Comparison of ENCODE assay signal across 10 mouse cellular contexts in the genomic region with DNA sequence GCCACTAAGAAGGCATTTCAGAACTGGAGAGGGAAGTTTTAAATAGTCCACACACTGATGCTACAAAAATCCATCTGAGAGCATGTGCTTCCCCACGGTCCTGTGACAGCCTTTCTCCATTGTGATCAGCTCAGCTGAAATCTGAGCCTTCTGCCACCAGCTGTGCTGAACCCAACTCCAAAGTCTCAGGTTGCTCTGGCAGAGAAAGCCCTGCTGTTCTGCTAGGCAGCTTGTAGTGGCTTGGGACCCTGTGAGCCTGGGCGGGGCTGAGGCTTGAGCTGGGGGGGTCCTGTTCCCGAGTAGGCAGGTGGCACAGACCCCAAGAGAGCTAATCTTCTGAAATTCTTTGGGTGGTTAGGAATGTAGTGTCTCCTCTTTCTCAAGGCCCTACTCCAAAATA.
DNase-seq lines count a peak whose midpoint lies in the region; ATAC-seq lines count a peak whose summit lies in the region.
"Had no signal": no experiment of that assay in that cellular context is flagged by ENCODE, and none has a peak within 500 bp of the region (broad histone marks: within the 10 kb centered on the region; RNA-seq: fewer than 3 reads in every experiment).

No protein-coding gene starts in this region.

- 5% methylated on average over 3 of the region's 3 CpGs for WGBS in heart, embryonic 14.5 days
- 3% methylated on average over 3 of the region's 3 CpGs for WGBS in midbrain, embryonic 13.5 days
- 3% methylated on average over 3 of the region's 3 CpGs for WGBS in midbrain, embryonic 14.5 days
- WGBS in heart, embryonic 15.5 days, result 13% methylated on average over 3 of the region's 3 CpGs

- H3K4me2 ChIP-seq in heart, embryonic 14.5 days (ENCODE audit: low read length), result no peak overlapping the region
- H3K4me2 ChIP-seq in midbrain, embryonic 13.5 days (replicated peaks), result no peak overlapping the region
- no peak overlapping the region for H3K4me2 ChIP-seq in midbrain, embryonic 14.5 days (ENCODE audit: low read length)
- no peak overlapping the region for H3K4me2 ChIP-seq in heart, embryonic 15.5 days
- H3K4me2 ChIP-seq: liver, embryonic 15.5 days had no signal

- H3K27me3 ChIP-seq in heart, embryonic 14.5 days (ENCODE audit: control insufficient read depth, insufficient read depth, low read length), result no peaks in the 10 kb centered on the region
- H3K27me3 ChIP-seq in midbrain, embryonic 13.5 days, result no peaks in the 10 kb centered on the region
- H3K27me3 ChIP-seq in midbrain, embryonic 14.5 days (ENCODE audit: control insufficient read depth, insufficient read depth, low read length), result no peaks in the 10 kb centered on the region
- H3K27me3 ChIP-seq in heart, embryonic 15.5 days, result no peaks in the 10 kb centered on the region
- H3K27me3 ChIP-seq: liver, embryonic 15.5 days had no signal

- H3K4me1 ChIP-seq in heart, embryonic 14.5 days (ENCODE audit: control insufficient read depth in 2 of 2, insufficient read depth in 2 of 2, low read length in 2 of 2), result peaks cover 16 to 31% of the 10 kb centered on the region in 2 experiments; a peak in 3 of 4 replicates
- peaks cover 15% of the 10 kb centered on the region for H3K4me1 ChIP-seq in midbrain, embryonic 13.5 days (replicated peaks)
- peaks cover 7% of the 10 kb centered on the region; the same call in 1 of the 2 replicates for H3K4me1 ChIP-seq in midbrain, embryonic 14.5 days (ENCODE audit: control insufficient read depth, insufficient read depth, low read length)
- peaks cover 20% of the 10 kb centered on the region for H3K4me1 ChIP-seq in heart, embryonic 15.5 days (replicated peaks)
- H3K4me1 ChIP-seq: liver, embryonic 15.5 days had no signal

- no peak overlapping the region for H3K9ac ChIP-seq in heart, embryonic 14.5 days (ENCODE audit: low read length)
- H3K9ac ChIP-seq in midbrain, embryonic 13.5 days (replicated peaks), result no peak overlapping the region
- H3K9ac ChIP-seq in midbrain, embryonic 14.5 days (replicated peaks; ENCODE audit: low read length), result no peak overlapping the region
- no peak overlapping the region for H3K9ac ChIP-seq in heart, embryonic 15.5 days
- H3K9ac ChIP-seq: liver, embryonic 15.5 days had no signal

- H3K4me3 ChIP-seq in heart, embryonic 14.5 days (ENCODE audit: control insufficient read depth in 1 of 2, insufficient read depth in 1 of 2, low read depth in 1 of 2, low read length in 2 of 2), result no peak overlapping the region
- no peak overlapping the region for H3K4me3 ChIP-seq in midbrain, embryonic 13.5 days (replicated peaks)
- no peak overlapping the region for H3K4me3 ChIP-seq in midbrain, embryonic 14.5 days (replicated peaks; ENCODE audit: low read depth, low read length)
- no peak overlapping the region for H3K4me3 ChIP-seq in heart, embryonic 15.5 days
- H3K4me3 ChIP-seq: liver, embryonic 15.5 days had no signal

- no peak for DNase-seq in heart, postnatal 4 days
- DNase-seq in midbrain, embryonic 14.5 days, result no peak
- DNase-seq in frontal cortex, postnatal 10 days (ENCODE audit: low spot score in 2 of 2), result no peak
- no peak for DNase-seq in cerebellum, adult 11 months
- DNase-seq: adrenal gland, adult 2 months; thymus, postnatal 14 days had no signal

- peak overlapping the region; percentile 70 to 83 for H3K27ac ChIP-seq in heart, embryonic 14.5 days (replicated peaks in 1 of 2; ENCODE audit: control insufficient read depth in 1 of 2, insufficient read depth in 1 of 2, low read depth in 2 of 2, low read length in 2 of 2)
- H3K27ac ChIP-seq in midbrain, embryonic 13.5 days, result no peak overlapping the region
- no peak overlapping the region for H3K27ac ChIP-seq in midbrain, embryonic 14.5 days (replicated peaks; ENCODE audit: low read depth, low read length)
- H3K27ac ChIP-seq in heart, embryonic 15.5 days, result peak overlapping the region; percentile 74
- H3K27ac ChIP-seq: liver, embryonic 15.5 days had no signal

- H3K36me3 ChIP-seq in heart, embryonic 14.5 days (ENCODE audit: control insufficient read depth, insufficient read depth, low read length), result no peaks in the 10 kb centered on the region
- H3K36me3 ChIP-seq in midbrain, embryonic 13.5 days, result no peaks in the 10 kb centered on the region
- no peaks in the 10 kb centered on the region for H3K36me3 ChIP-seq in midbrain, embryonic 14.5 days (ENCODE audit: control insufficient read depth, insufficient read depth, low read length)
- no peaks in the 10 kb centered on the region for H3K36me3 ChIP-seq in heart, embryonic 15.5 days
- H3K36me3 ChIP-seq: liver, embryonic 15.5 days had no signal

- no peaks in the 10 kb centered on the region for H3K9me3 ChIP-seq in heart, embryonic 14.5 days (ENCODE audit: control insufficient read depth, low read length)
- no peaks in the 10 kb centered on the region for H3K9me3 ChIP-seq in midbrain, embryonic 13.5 days
- H3K9me3 ChIP-seq in midbrain, embryonic 14.5 days (ENCODE audit: control insufficient read depth, low read length), result no peaks in the 10 kb centered on the region
- H3K9me3 ChIP-seq in heart, embryonic 15.5 days (replicated peaks), result no peaks in the 10 kb centered on the region
- H3K9me3 ChIP-seq: liver, embryonic 15.5 days had no signal

- ATAC-seq in heart, embryonic 14.5 days (ENCODE audit: insufficient number of reproducible peaks, insufficient read depth, low FRiP score, low read depth), result no peak
- 0 out of 2 replicates have a peak, but pooled peaks have one; percentile 27 for ATAC-seq in midbrain, embryonic 13.5 days
- no peak for ATAC-seq in midbrain, embryonic 14.5 days (ENCODE audit: low FRiP score, low TSS enrichment)
- peak; percentile 10; the same call in 1 of the 2 replicates for ATAC-seq in heart, embryonic 15.5 days (replicated peaks; ENCODE audit: insufficient number of reproducible peaks, insufficient read depth, low FRiP score, low read depth)

Comparison
In these comparisons a context has a peak if more than half of its experiments do, and no peak if none do; other contexts are left out.
1. ATAC-seq: peak in midbrain, embryonic 13.5 days (single experiment) and heart, embryonic 15.5 days (single experiment); none in heart, embryonic 14.5 days (single experiment) and midbrain, embryonic 14.5 days (single experiment).
2. H3K27ac ChIP-seq: peak in heart, embryonic 14.5 days (2 of 2) and heart, embryonic 15.5 days (single experiment); none in midbrain, embryonic 13.5 days (single experiment) and midbrain, embryonic 14.5 days (single experiment).